Mouse (Mus musculus) intestine, embryonic 16.5 days (tissue): Measurements from ENCODE around the gene Gins2. TPM values are rescaled to one million over a fixed set of nuclear protein-coding genes. Genes with fewer than 3 reads are reported as not detected.

ENCODE experiments used
- ATAC-seq: fragments of 200-750 bp; cut with Nextera tagmentation; 2 replicates; pipeline ENCODE4 v1.8.0; 2017; ENCODE audit warnings: moderate TSS enrichment, moderate library complexity
- H3K27ac ChIP-seq: fragments of 300-500 bp; sonication (generic); 2 replicates; pipeline ENCODE4 v1.5.1; 2014; ENCODE audit warnings: mild to moderate bottlenecking, low read length
- H3K27me3 ChIP-seq: fragments of 300-500 bp; sonication (generic); replicated peaks from 2 replicates; pipeline ENCODE4 v1.6.1; 2014; ENCODE audit warnings: low read length, control low read depth, mixed read lengths; ENCODE audit not compliant: control insufficient read depth, insufficient read depth
- H3K36me3 ChIP-seq: fragments of 300-500 bp; sonication (generic); 2 replicates; pipeline ENCODE4 v1.6.1; 2014; ENCODE audit warnings: low read length, control low read depth; ENCODE audit not compliant: control insufficient read depth, insufficient read depth
- H3K4me1 ChIP-seq: fragments of 300-500 bp; sonication (generic); 2 replicates; pipeline ENCODE4 v1.6.1; 2014; ENCODE audit warnings: low read length, control low read depth, mixed read lengths; ENCODE audit not compliant: control insufficient read depth, insufficient read depth
- H3K4me2 ChIP-seq: fragments of 300-500 bp; sonication (generic); 2 replicates; pipeline ENCODE4 v1.6.1; 2014; ENCODE audit warnings: low read depth, low read length, control low read depth
- H3K4me3 ChIP-seq: fragments of 300-500 bp; sonication (generic); 2 replicates; pipeline ENCODE4 v1.5.1; 2014; ENCODE audit warnings: mild to moderate bottlenecking, low read length
- H3K9ac ChIP-seq: fragments of 300-500 bp; sonication (generic); 2 replicates; pipeline ENCODE4 v1.6.1; 2014; ENCODE audit warnings: low read depth, low read length
- H3K9me3 ChIP-seq: fragments of 300-500 bp; sonication (generic); 2 replicates; pipeline ENCODE4 v1.6.1; 2016; ENCODE audit warnings: low read length, control low read depth; ENCODE audit not compliant: control insufficient read depth
- WGBS: fragments of 180-500 bp; shearing (Covaris S2); extraction: QIAGEN DNeasy Blood & Tissue Kit; methylation state at CpG from one replicate; pipeline ENCODE4 v1.1.7; 2014; 5-methylcytosine and 5-hydroxymethylcytosine counted together
- polyA plus RNA-seq: library from polyadenylated mRNA; unstranded; fragments of >200 nt; fragmentation: Nextera tagmentation; extraction: Ambion mirVana; gene quantifications from 2 replicates; pipeline ENCODE4 v1.2.1, GENCODE M21; 2015

Gins2 gene
- polyA plus RNA-seq, 1 experiment from 2014 or later, result 87.5 TPM

DNA sequence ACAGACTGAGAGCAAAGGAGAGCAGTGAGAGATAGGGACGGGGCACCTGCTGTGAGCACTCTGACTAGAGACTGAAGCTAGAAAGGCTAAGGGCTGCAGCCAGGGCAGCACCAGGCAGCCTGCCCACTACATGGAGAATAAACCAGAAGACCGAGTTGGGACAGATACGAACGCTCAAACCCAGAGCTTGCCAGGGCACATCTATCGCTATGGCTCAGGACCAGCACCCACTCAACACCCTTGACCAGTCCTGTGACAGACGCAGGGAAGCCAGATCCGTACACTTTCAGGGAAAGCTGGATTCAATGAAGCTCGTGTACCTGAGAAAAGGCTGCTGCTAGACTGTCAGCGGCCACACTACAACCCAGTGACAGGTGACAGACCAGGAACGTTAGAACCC lies 3.6 kb downstream of the Gins2 start:
- Histone ChIP-seq H3K4me1 (peaks cover 10% of the 10 kb centered on the region), H3K36me3 (peaks cover 10% of the 10 kb centered on the region), H3K9me3 (no peaks in the 10 kb centered on the region), H3K4me3 (no peak overlapping the region), H3K27me3 (no peaks in the 10 kb centered on the region), H3K27ac (no peak overlapping the region), H3K9ac (no peak overlapping the region), H3K4me2 (no peak overlapping the region)
- ATAC-seq, result no peak
- 87% methylated on average over 10 of the region's 10 CpGs for WGBS

DNA sequence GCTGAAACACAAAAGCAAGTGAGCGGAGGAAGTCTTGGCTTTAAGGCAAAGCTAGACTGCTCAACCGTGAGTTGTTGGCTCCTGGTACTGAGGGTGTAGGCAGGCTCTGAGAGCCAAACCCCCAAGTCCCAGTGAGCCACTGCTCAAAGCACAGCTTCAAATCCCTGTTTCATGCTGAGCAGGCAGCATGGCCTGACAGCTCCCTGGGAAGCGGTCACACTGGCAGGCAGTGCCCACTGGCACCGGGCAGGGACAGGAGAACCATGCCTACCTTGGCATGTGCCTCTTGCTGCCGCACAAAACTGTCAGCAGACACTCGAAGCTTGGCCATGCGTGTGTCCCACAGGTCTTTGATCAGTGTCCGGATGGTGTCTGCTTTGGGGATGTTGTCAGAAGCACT lies 7.3 kb downstream of the Gins2 start:
- peaks cover 29% of the 10 kb centered on the region for H3K36me3 ChIP-seq
- no peak for ATAC-seq

DNA sequence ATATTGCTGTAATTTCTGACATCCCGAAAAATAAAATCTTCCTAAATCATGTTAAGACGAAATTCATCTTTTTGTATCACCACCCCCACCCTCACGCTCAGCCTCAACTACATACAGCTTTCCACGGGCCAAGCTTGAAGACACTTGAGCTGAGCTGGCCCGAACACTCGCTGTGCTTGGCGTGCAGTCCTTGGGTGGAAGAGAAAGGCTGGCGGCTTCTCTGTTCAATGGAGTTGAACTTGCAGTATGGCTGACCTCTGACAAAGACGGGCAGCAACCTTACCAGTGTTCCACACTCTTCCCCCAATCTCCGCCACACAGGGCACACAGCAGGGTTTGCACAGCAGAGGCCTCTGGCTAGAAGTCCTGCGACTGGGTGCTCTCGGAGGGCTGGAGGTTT lies 7.8 kb downstream of the Gins2 start:
- H3K36me3 ChIP-seq, result peaks cover 34% of the 10 kb centered on the region
- no peak for ATAC-seq

More for the DNA sequence above, 7.3 kb downstream of the Gins2 start:
- H3K9ac ChIP-seq, result no peak overlapping the region
- no peak overlapping the region for H3K4me3 ChIP-seq
- H3K9me3 ChIP-seq, result no peaks in the 10 kb centered on the region
- H3K4me2 ChIP-seq, result no peak overlapping the region
- WGBS, result 92% methylated on average over 8 of the region's 8 CpGs
- no peak overlapping the region for H3K27ac ChIP-seq
- H3K4me1 ChIP-seq, result no peaks in the 10 kb centered on the region; the same call in 1 of the 2 replicates
- H3K27me3 ChIP-seq, result no peaks in the 10 kb centered on the region

DNA sequence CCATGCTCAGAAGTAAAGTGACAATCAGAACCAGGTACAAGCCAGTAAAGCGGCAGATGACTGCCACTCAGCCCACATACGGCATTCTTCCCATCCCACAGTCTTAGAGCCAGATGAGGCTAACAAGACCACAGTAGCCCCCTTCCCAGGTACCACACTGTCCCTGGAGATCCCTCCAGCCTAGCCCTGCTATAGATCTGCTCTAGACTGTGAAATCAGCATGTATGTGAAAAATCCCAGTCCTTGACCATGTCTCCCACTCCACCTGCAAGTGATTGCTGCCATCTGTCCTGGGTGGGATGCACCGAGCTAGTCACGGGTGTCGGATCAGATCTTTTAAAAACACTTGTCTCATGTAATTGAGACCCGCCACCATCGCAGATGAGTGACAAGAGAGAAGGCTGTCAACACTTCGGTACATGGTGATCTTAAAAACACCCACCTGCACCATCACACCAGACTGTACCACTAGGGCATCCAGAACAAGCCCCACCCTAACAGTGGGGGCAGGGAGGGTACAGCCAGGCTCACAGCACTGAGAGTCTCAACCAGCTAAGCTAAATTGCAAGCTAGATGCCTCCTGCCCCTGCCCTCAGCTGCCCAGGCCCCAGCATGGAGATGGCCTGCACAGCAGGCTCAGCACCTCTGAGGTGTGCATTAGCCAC lies 8.6 kb downstream of the Gins2 start:
- Histone ChIP-seq H3K36me3 (peaks cover 39% of the 10 kb centered on the region), H3K4me1 (no peaks in the 10 kb centered on the region; the same call in 1 of the 2 replicates), H3K27me3 (no peaks in the 10 kb centered on the region), H3K4me3 (no peak overlapping the region), H3K9ac (no peak overlapping the region), H3K9me3 (no peaks in the 10 kb centered on the region), H3K4me2 (no peak overlapping the region), H3K27ac (no peak overlapping the region)
- WGBS, result 90% methylated on average over 8 of the region's 8 CpGs
- ATAC-seq, result no peak

More for the DNA sequence above, 7.8 kb downstream of the Gins2 start:
- H3K9ac ChIP-seq, result no peak overlapping the region
- H3K4me2 ChIP-seq, result no peak overlapping the region
- H3K9me3 ChIP-seq, result no peaks in the 10 kb centered on the region
- no peaks in the 10 kb centered on the region; the same call in 1 of the 2 replicates for H3K4me1 ChIP-seq
- no peak overlapping the region for H3K27ac ChIP-seq
- H3K4me3 ChIP-seq, result no peak overlapping the region
- H3K27me3 ChIP-seq, result no peaks in the 10 kb centered on the region
- 88% methylated on average over 12 of the region's 12 CpGs for WGBS

DNA sequence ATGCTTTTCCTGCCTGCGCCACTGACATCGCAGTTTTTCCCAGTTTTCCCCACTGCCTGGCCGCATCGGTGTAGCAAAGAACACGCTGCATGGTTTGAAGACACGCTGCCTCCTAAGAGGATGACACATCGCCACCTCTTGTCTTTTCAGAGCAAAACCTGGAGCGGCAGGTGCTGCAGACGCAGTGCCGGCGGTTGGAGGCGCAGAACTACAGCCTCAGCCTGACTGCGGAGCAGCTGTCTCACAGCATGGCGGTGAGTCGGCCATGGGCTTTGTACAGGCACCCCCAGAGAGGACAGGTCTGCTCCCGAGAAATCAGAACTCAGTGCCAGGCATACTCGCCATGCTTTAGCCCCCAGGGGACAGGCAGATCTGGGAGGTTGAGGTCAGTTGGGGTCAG lies 11.3 kb downstream of the Gins2 start:
- Histone ChIP-seq H3K4me3 (no peak overlapping the region), H3K27ac (no peak overlapping the region), H3K9me3 (no peaks in the 10 kb centered on the region), H3K9ac (no peak overlapping the region), H3K36me3 (peaks cover 63% of the 10 kb centered on the region), H3K4me1 (no peaks in the 10 kb centered on the region), H3K4me2 (no peak overlapping the region), H3K27me3 (no peaks in the 10 kb centered on the region)
- no peak for ATAC-seq
- WGBS, result 90% methylated on average over 17 of the region's 17 CpGs

DNA sequence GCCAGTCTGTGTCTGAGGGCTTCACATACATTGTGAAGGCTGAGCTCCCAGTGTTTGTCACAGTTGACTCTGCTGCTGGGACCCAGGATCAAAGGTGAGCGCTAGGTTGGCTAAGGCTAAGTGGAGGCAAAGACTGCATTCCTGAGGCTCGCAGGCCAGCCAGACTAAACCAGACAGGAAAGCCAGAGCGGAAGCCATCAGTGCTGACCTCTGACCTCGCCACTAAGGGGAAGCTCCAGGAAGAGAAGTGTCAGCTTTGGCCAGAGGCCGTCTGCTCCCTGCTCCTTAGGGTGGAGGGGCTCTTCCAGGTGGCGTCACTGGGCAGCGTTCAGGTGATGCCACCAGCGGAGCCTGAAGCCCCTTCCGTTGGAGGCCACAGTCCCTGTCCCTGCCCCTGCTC lies 13.3 kb downstream of the Gins2 start:
- no peak for ATAC-seq
- Histone ChIP-seq H3K9ac (no peak overlapping the region), H3K4me1 (no peaks in the 10 kb centered on the region), H3K4me3 (no peak overlapping the region), H3K36me3 (peaks cover 65% of the 10 kb centered on the region), H3K27ac (no peak overlapping the region), H3K27me3 (no peaks in the 10 kb centered on the region), H3K4me2 (no peak overlapping the region), H3K9me3 (no peaks in the 10 kb centered on the region)
- 62% methylated on average over 9 of the region's 9 CpGs for WGBS

DNA sequence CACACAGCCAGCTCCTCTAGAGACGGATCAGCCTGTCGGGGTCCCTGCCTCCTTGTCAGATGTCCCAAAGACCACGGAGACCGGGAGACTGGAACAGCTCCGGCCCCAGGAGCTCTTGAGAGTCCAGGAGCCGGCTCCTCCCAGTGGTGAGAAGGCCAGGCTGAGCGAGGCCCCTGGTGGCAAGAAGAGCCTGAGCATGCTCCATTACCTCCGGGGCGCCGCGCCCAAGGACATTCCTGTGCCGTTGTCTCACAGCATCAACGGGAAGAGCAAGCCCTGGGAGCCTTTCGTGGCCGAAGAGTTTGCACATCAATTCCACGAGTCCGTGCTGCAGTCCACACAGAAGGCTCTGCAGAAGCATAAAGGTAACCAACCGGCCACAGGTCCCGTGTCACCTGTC lies 14.2 kb downstream of the Gins2 start:
- no peak for ATAC-seq
- Histone ChIP-seq H3K4me3 (no peak overlapping the region), H3K4me1 (no peaks in the 10 kb centered on the region), H3K27ac (no peak overlapping the region), H3K36me3 (peaks cover 59% of the 10 kb centered on the region), H3K4me2 (no peak overlapping the region), H3K9ac (no peak overlapping the region), H3K27me3 (no peaks in the 10 kb centered on the region), H3K9me3 (no peaks in the 10 kb centered on the region)
- 68% methylated on average over 19 of the region's 19 CpGs for WGBS

DNA sequence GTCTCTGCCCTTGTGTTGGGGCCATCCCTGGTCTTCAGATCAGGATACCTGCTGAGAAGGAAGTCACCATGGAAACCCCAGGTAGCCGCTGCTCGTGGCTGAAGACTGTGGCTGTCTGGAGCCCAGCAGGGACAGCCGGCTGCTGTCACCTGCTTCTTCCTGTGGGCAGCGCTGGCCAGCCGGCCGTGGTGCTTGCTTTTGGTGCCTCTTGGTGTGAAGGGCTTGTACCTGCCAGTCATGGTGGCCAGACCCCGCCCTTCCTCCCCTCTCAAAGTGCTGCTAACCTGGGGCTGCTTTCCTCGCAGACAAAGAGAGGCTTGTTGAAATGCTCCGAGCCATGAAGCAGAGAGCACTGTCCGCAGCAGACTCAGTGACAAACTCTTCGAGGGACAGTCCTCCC lies 15.2 kb downstream of the Gins2 start:
- Histone ChIP-seq H3K4me1 (no peaks in the 10 kb centered on the region), H3K9ac (no peak overlapping the region), H3K9me3 (no peaks in the 10 kb centered on the region), H3K27me3 (no peaks in the 10 kb centered on the region), H3K4me2 (no peak overlapping the region), H3K36me3 (peaks cover 64% of the 10 kb centered on the region), H3K27ac (no peak overlapping the region), H3K4me3 (no peak overlapping the region)
- WGBS, result 76% methylated on average over 11 of the region's 11 CpGs
- ATAC-seq, result no peak

DNA sequence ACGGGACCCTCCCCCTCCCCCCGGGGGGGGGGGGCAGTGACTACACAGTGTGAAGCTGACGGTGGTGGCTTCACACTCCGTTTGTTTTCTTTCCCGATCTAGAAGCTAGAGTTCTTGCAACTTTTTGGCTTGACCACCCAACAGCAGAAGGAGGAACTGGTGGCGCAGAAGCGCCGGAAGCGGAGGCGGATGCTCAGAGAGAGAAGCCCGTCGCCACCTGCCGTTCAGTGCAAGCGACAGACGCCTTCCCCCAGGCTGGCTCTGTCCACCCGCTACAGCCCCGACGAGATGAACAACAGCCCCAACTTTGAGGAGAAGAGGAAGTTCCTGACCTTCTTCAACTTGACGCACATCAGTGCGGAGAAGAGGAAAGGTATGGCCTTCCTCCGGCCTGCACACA lies 16.6 kb downstream of the Gins2 start:
- no peak for ATAC-seq
- WGBS, result 83% methylated on average over 20 of the region's 21 CpGs
- Histone ChIP-seq H3K36me3 (peaks cover 68% of the 10 kb centered on the region), H3K4me2 (no peak overlapping the region), H3K9me3 (no peaks in the 10 kb centered on the region), H3K27ac (no peak overlapping the region), H3K4me3 (no peak overlapping the region), H3K9ac (no peak overlapping the region), H3K27me3 (no peaks in the 10 kb centered on the region), H3K4me1 (no peaks in the 10 kb centered on the region)

DNA sequence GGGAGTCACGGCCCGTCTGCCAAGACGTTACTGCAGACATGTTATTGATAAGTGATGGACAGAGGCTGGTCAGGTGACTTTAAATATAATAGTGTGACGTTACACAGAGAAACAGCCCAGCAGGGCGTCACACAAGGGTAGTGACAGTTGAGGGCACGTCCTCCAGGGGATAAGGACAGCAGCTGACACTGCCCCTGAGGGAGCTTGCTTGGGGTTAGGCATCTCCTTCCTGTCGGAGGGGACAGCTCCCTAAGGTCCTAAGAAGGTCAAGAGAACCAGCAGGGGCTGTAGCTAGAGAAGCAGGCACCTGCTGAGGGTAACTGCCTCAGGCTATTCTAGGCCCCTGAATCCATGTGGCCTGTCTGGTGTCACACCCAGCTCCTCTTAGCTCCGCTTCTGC lies 17.5 kb downstream of the Gins2 start:
- Histone ChIP-seq H3K9ac (no peak overlapping the region), H3K27ac (no peak overlapping the region), H3K9me3 (no peaks in the 10 kb centered on the region), H3K36me3 (peaks cover 69% of the 10 kb centered on the region), H3K4me2 (no peak overlapping the region), H3K27me3 (no peaks in the 10 kb centered on the region), H3K4me1 (no peaks in the 10 kb centered on the region), H3K4me3 (no peak overlapping the region)
- 87% methylated on average over 8 of the region's 8 CpGs for WGBS
- ATAC-seq, result no peak
